Mouse (Mus musculus) ovary, postnatal 10 days (tissue): Measurements from ENCODE around the gene Art2b.
"Not testable (repeated sequence)": the region's sequence is repeated elsewhere in the genome, so short reads cannot be mapped to it uniquely, and the experiment has no call there.

Source experiments
- DNase-seq: peaks from one replicate; pipeline ENCODE4 v3.0.0; 2022; ENCODE audit warnings: low spot score

Art2b gene

DNA sequence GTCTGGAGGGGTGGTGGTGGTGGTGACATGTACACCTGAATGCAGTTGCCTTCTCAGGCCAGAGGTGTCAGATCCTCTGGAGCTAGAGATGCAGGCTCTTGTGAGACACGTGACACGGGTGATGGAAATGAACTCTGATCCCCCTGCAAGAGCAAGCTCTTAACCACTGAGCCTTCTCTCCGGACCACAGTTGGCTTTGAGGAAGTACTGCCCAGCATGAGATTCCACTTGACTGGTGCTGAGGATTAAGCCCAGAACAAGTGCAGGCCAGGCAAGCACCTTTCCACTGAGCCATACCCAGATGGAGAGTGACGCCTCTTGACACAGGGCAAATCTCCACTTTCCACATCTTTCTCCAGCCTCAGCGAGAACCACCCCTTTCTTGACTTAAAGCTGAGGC, 26.0 kb downstream of the Art2b start:
- not testable (repeated sequence) for DNase-seq

DNA sequence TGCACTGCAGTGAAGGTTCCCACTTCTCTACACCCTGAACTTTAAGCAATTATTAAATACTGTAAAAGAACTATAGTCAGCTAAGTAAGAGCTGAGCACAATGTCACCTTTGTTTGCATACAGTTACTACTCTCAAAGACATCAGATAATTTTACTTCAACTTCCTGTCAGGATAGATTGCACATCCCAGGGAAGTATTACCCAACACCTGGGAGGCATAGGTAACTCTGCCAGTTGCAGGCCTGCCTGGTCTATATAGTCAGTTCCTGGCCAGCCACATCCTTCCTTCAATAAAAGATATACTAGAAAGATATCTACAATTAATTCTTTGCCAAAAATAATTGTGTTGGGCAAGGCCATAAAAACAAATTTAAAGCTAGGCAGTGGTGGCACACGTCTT, 28.0 kb downstream of the Art2b start:
- DNase-seq = no peak

DNA sequence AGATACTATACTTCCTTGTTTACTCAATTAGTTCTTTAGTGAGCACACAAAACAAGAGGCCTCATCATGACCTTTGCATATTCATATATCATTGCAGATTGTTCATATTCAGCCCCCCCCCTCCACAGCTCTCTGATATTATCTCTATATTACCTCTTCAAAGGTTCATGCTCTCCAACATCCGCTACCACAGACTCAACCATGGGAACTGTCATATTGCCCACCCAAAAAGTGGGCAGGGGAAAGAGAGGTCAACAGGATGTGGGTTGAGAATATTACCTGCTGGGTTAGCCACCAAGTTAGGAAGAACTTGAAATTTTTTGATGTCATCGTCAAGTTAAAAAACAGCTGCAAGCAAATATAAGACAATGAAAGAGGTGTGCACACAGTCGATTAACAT, 29.9 kb downstream of the Art2b start:
- not testable (repeated sequence) for DNase-seq

DNA sequence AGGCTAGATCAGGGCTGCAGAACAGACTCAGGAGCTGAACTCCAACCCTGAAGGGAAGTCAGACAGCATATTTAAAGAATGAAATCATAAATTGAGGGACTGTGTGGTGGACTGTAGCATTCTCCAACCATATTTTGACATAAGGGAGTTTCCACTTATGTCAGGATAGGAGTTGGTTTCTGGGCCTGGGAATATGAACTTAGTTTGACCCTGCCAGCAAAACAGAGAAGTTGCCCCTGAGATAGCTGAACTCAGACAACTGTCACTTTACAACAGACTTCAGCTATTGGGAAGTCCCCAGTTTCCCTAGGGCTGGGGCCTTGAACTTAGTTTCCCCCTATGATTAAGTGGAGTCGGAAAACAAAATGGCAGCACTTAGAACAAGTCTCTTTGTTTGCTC, 33.9 kb downstream of the Art2b start:
- DNase-seq = no peak

DNA sequence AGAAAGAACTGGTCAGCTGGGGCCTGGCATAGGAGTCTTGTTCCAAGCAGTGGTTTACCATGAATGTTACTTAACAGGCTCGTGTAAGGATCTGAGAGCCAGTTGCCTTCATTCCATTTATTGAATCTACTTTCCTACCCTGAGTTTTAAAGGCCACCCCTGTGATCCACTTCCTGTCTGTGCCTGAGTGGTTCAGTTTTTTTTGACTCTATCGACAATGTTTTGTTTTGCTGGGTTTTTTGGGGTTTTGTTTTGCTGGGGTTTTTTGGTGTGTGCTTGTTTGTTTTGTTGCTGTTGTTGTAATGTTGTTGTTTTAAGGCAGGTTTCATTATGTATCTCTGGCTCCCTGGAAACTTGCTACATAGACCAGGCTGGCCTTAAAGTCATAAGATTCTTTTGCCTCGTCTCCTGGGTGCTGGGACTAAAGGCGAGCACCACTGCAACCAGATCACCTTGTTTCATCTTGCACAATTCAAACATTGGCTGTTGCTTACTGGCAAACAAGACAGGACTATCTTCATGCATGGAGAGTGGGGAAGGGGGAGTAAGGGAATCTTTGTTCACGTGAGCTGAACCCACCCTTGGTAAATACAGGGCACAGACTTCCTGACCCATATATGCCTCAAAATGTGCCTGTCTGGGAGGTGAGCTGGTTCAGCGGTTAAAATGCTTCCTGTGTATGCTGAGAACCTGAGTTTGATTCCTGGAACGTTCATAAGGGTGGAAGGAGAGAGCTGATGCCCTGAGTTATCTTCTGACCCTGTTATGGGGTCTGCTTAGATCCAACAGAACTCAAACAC, 34.5 kb downstream of the Art2b start:
- no peak for DNase-seq

DNA sequence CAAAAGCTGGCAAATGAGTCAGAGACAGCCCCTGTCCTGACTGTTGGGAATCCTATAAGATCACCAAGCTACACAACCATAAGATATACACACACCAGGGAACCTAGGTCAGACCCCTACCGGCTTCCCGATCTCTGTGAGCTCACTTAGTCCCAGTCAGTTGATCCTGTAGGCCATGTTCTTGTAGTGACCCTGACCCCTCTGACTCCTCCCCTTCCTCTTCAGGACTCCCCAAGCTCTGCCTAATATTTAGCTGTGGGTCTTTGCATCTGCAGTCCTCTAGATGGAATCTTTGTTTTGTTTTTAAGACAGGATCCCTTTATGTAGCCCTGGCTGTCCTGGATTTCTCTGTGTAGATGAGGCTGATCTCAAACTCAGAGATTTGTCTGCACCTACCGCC, 36.1 kb downstream of the Art2b start:
- no peak for DNase-seq

GRCm38 (mm10) chr7:101547651-101548050, 37.7 kb downstream of the Art2b start:
- no peak for DNase-seq

DNA sequence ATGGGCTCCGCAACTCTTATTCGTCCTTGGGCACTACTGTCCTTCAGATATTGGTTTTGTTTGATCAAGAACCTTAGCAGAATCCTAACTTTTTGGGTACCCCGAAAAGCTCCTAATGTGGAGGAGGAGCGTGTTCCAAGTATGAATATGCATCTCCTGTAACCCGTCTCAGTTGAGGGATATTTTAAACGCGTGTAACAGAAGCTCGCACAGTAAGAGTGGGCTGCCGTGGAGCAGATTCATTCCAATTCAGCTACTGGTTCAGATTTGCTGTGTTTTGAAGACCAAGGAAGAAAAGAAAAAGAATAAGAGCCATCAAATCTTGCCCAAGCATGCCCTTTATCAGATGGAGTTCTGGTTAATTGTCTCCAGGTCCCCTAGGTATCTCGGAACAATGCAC, 43.7 kb downstream of the Art2b start:
- no peak for DNase-seq

- peak; percentile 20 for DNase-seq
Measured at GRCm38 (mm10) chr7:101541132-101541531, 44.3 kb downstream of the Art2b start.

- DNase-seq = no peak
Measured at GRCm38 (mm10) chr7:101540684-101541083, 44.7 kb downstream of the Art2b start.

DNA sequence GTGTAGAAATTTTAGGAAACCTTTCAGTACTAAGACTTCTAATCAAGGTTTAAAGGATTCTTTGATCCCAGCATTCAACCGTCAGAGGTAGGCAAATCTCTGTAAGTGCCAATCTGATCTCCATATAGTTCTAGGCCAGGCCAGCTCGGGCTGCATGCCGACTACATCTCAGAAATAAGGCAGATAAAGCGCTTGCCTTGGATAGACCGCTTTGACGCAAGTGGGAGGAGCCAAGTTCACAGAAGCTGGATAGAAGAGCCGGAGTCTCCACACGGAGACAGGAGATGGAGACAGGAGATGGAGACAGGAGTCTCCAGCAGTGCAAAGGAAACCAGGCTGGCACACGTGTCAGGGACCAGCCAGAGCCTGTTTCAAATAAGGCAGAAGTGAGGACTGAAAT, 45.6 kb downstream of the Art2b start:
- no peak for DNase-seq

DNA sequence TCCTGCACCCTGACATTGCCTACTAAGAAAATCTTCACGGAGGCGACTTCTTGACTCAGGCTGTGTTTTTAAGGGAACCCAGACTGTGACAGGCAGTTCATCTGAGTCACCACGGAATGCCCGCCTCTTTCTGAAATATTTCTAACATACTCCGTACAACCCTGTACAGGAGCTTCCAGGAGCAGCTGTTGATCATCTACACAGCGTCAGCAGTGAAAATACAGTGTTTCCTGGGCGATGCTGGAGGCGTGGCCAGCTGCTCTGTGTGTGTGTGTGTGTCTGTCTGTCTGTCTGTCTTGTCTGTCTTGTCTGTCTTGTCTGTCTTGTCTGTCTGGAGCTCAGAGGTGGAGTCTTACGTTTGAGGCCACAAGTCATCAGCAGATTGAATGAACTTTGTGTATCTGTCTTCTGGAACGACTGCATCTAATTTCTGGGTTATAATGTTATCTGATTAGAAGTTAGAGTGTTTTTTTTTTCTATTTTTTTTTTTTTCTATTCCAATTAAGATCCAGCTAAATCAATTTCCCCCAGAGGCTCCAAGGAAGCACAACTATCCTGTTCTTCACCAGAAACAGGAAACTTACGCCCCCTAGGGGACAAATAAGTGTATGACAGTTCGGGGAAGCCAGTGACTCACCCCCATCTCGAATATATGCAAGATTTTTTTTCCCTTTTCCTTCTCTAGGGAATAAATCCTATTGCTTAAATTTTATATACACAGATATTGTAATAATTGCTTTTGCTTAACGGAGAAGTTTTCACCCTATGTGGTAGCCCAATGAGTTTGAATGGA, 47.1 kb downstream of the Art2b start:
- DNase-seq = no peak

- DNase-seq = no peak
Measured at GRCm38 (mm10) chr7:101537541-101537940, 47.9 kb downstream of the Art2b start.

GRCm38 (mm10) chr7:101535517-101535916, 49.9 kb downstream of the Art2b start:
- DNase-seq = no peak

DNA sequence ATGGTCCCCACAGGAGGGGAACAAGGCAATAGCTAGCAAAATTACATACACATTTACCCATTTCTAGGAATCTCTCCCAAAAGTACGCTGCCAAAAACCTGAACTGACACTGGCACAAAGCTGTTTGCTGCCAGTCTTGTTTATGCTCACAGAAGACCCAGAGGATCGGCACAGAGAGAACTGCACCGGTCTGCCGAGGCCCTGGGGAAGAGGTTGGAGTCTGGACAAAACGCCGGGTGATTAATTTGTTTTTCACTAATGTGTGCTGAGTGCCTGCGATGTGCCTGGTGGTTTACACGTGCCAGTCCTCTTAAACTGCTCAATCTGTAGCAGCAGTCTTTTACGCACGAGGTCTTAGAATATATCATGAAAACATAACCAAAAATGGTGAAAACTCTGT, 50.3 kb downstream of the Art2b start:
- DNase-seq = no peak

GRCm38 (mm10) chr7:101534428-101534827, 51.0 kb downstream of the Art2b start:
- DNase-seq = no peak
